Mouse (Mus musculus) spleen, adult 2 months (tissue): ENCODE results near the gene Ica1.

Experiments
- CTCF ChIP-seq: fragments of 200-500 bp; IDR thresholded peaks from 2 replicates; pipeline ENCODE4 v1.5.1; 2011; ENCODE audit warnings: mild to moderate bottlenecking, inconsistent platforms; ENCODE audit not compliant: insufficient read depth, insufficient read length, insufficient replicate concordance; ENCODE audit errors: extremely low read depth
- POLR2A ChIP-seq: fragments of 200-500 bp; IDR thresholded peaks from 2 replicates; pipeline ENCODE4 v1.6.1; 2011; ENCODE audit warnings: low read depth, low read length, inconsistent platforms

DNA sequence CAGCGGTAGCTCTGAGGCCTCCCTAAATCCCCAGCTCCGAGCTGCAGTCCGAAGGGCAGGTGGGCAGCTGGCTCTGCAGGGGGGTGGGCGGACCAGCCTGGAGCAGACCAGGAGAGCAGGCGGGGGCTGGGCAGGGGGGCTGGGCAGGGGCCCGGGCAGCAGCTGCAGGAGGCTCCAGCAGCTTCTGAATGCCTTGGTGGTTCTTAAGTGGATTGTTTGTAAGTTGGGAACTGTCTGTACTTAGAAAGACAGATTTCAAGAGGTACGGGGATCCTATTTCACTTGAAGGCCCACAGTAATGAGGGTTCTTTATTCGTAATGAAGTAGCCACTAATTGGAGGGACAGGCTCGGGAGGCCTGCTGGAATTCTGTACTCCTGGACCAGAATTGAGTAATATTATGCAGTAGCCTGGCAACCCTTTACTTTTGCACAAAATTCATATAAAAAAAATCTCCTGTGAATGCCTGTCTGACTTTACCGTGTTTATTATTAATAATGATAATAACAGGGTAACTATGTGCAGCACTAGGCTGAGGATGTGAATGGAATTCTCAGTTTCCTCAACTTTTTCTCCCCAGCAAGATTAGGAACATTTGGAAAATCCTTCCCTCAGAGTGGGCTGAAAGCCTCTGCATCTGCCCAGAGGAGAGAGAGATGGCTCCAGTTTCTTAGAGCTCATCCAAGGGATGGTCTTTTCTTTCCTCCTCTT is 84.2 kb downstream of the Ica1 start:
- no peak for TF ChIP-seq CTCF
- TF ChIP-seq POLR2A = no peak
